Mouse (Mus musculus) liver, embryonic 14.5 days (tissue): ENCODE results near the gene Gm17018. TPM values are rescaled to one million over a fixed set of nuclear protein-coding genes. Genes with fewer than 3 reads are reported as not detected.

Source experiments
- ATAC-seq: fragments of 200-750 bp; cut with Nextera tagmentation; 2 replicates; pipeline ENCODE4 v1.8.0; 2017; ENCODE audit warnings: moderate number of reproducible peaks, mild to moderate bottlenecking, moderate library complexity; ENCODE audit not compliant: insufficient read depth
- DNase-seq, 3 experiments: peaks; one replicate each; pipeline ENCODE4 v3.0.0-alpha.2; 2012 to 2013; ENCODE audit warnings: low read depth in 3 of 3, low spot score in 3 of 3
- H3K27ac ChIP-seq: fragments of 300-500 bp; sonication (generic); 2 replicates; pipeline ENCODE4 v1.5.1; 2014; ENCODE audit warnings: moderate library complexity, mild to moderate bottlenecking, control low read depth, inconsistent platforms
- H3K27me3 ChIP-seq: fragments of 300-500 bp; sonication (generic); 2 replicates; pipeline ENCODE4 v1.6.1; 2014; ENCODE audit warnings: mild to moderate bottlenecking, low read length, moderate library complexity; ENCODE audit not compliant: control insufficient read depth, insufficient read depth
- H3K36me3 ChIP-seq: fragments of 300-500 bp; sonication (generic); replicated peaks from 2 replicates; pipeline ENCODE4 v1.6.1; 2014; ENCODE audit warnings: low read depth; ENCODE audit not compliant: control insufficient read depth, insufficient read depth
- H3K4me1 ChIP-seq, 2 experiments: fragments of 200-500 bp in 1 of 2; fragments of 300-500 bp in 1 of 2; sonication (generic) in 1 of 2; replicated peaks; 2 replicates each; pipeline ENCODE4 v1.6.1; 2012 to 2014; ENCODE audit warnings: antibody characterized with exemption in 1 of 2, inconsistent platforms in 1 of 2, low read length in 1 of 2; ENCODE audit not compliant: control insufficient read depth in 2 of 2, insufficient read depth in 2 of 2
- H3K4me2 ChIP-seq: fragments of 300-500 bp; sonication (generic); 2 replicates; pipeline ENCODE4 v1.6.1; 2014; ENCODE audit warnings: low read depth, mild to moderate bottlenecking, control low read depth, moderate library complexity
- H3K4me3 ChIP-seq, 2 experiments: fragments of 200-500 bp in 1 of 2; fragments of 300-500 bp in 1 of 2; sonication (generic) in 1 of 2; 2 replicates each; pipeline ENCODE4 v1.5.1; 2012 to 2014; ENCODE audit warnings: low read depth in 2 of 2, low read length in 2 of 2, mild to moderate bottlenecking in 2 of 2, control low read depth in 1 of 2, inconsistent platforms in 1 of 2, moderate library complexity in 1 of 2; ENCODE audit not compliant: insufficient read depth in 1 of 2
- H3K9ac ChIP-seq: fragments of 300-500 bp; sonication (generic); replicated peaks from 2 replicates; pipeline ENCODE4 v1.6.1; 2014; ENCODE audit warnings: mild to moderate bottlenecking, control low read depth, moderate library complexity
- H3K9me3 ChIP-seq: fragments of 300-500 bp; sonication (generic); 2 replicates; pipeline ENCODE4 v1.6.1; 2016; ENCODE audit warnings: low read length, mixed read lengths; ENCODE audit not compliant: control insufficient read depth
- CTCF ChIP-seq: IDR thresholded peaks from 2 replicates; pipeline ENCODE4 v1.5.1; 2016; ENCODE audit warnings: antibody characterized with exemption, low read depth, control low read depth
- EP300 ChIP-seq: IDR thresholded peaks from 2 replicates; pipeline ENCODE4 v1.6.1; 2016; ENCODE audit warnings: antibody characterized with exemption, low read depth
- WGBS: fragments of 180-500 bp; shearing (Covaris S2); extraction: QIAGEN DNeasy Blood & Tissue Kit; methylation state at CpG from one replicate; pipeline ENCODE4 v1.1.7; 2014; ENCODE audit not compliant: insufficient replicate concordance; 5-methylcytosine and 5-hydroxymethylcytosine counted together
- polyA plus RNA-seq, 2 experiments: library from polyadenylated mRNA; depleted of rRNA in 1 of 2; stranded (reverse) in 1 of 2; unstranded in 1 of 2; fragments of >200 nt; fragmentation: Nextera tagmentation in 1 of 2; extraction: Ambion mirVana in 1 of 2; gene quantifications; 2 replicates each; pipeline versions ENCODE4 v1.2.1 to v1.2.3; 2012 to 2014

Gene Gm17018
- polyA plus RNA-seq, 2 experiments, result 7.5 to 15.5 TPM

- Histone ChIP-seq H3K9me3 (no peaks in the 10 kb centered on the region), H3K36me3 (peaks cover 38% of the 10 kb centered on the region), H3K4me2 (no peak overlapping the region), H3K4me3 (no peak overlapping the region), H3K27ac (no peak overlapping the region), H3K27me3 (no peaks in the 10 kb centered on the region), H3K4me1 (peaks cover 0 to 19% of the 10 kb centered on the region in 2 experiments; a peak in 3 of 4 replicates), H3K9ac (no peak overlapping the region)
- no peak for DNase-seq
- 43% methylated on average over 7 of the region's 7 CpGs for whole genome bisulfite sequencing
- ATAC-seq, result peak; percentile 63; the same call in 1 of the 2 replicates
- TF ChIP-seq CTCF, result no peak
- no peak for TF ChIP-seq EP300
These were observed 33.0 kb upstream of the Gm17018 start for GRCm38 (mm10) chr19:45527382-45527781.

GRCm38 (mm10) chr19:45527931-45528534, 32.4 kb upstream of the Gm17018 start:
- TF ChIP-seq EP300 (no peak), CTCF (no peak)
- H3K4me1 ChIP-seq, result peaks cover 0 to 19% of the 10 kb centered on the region in 2 experiments; a peak in 3 of 4 replicates
- H3K4me2 ChIP-seq, result no peak overlapping the region
- H3K27me3 ChIP-seq, result no peaks in the 10 kb centered on the region
- H3K9me3 ChIP-seq, result no peaks in the 10 kb centered on the region
- 33% methylated on average over 10 of the region's 10 CpGs for WGBS
- no peak overlapping the region for H3K27ac ChIP-seq
- H3K4me3 ChIP-seq, result no peak overlapping the region
- ATAC-seq (no peak), DNase-seq (no peak)
- no peak overlapping the region for H3K9ac ChIP-seq
- H3K36me3 ChIP-seq, result peaks cover 31% of the 10 kb centered on the region

GRCm38 (mm10) chr19:45529294-45529693, 31.1 kb upstream of the Gm17018 start:
- no peak for DNase-seq
- Histone ChIP-seq H3K4me2 (no peak overlapping the region), H3K4me3 (no peak overlapping the region), H3K27me3 (no peaks in the 10 kb centered on the region), H3K9me3 (no peaks in the 10 kb centered on the region), H3K9ac (no peak overlapping the region), H3K4me1 (peaks cover 0 to 19% of the 10 kb centered on the region in 2 experiments; a peak in 3 of 4 replicates), H3K36me3 (peaks cover 28% of the 10 kb centered on the region), H3K27ac (no peak overlapping the region)
- WGBS, result 77% methylated on average over 5 of the region's 5 CpGs
- TF ChIP-seq CTCF (no peak), EP300 (no peak)
- ATAC-seq, result no peak

- Histone ChIP-seq H3K27ac (no peak overlapping the region), H3K36me3 (peaks cover 28% of the 10 kb centered on the region), H3K4me1 (peaks cover 0 to 19% of the 10 kb centered on the region in 2 experiments; a peak in 3 of 4 replicates), H3K4me3 (no peak overlapping the region), H3K9ac (no peak overlapping the region), H3K27me3 (no peaks in the 10 kb centered on the region), H3K9me3 (no peaks in the 10 kb centered on the region), H3K4me2 (no peak overlapping the region)
- WGBS, result 40% methylated on average over 15 of the region's 15 CpGs
- ATAC-seq (no peak), DNase-seq (no peak)
- TF ChIP-seq EP300 (no peak), CTCF (no peak)
These were observed 30.0 kb upstream of the Gm17018 start for GRCm38 (mm10) chr19:45530200-45530995.

GRCm38 (mm10) chr19:45531554-45531953, 28.9 kb upstream of the Gm17018 start:
- Histone ChIP-seq H3K4me2 (no peak overlapping the region), H3K4me1 (peaks cover 0 to 19% of the 10 kb centered on the region in 2 experiments; a peak in 3 of 4 replicates), H3K36me3 (peaks cover 28% of the 10 kb centered on the region), H3K4me3 (no peak overlapping the region), H3K9me3 (no peaks in the 10 kb centered on the region), H3K9ac (no peak overlapping the region), H3K27ac (no peak overlapping the region), H3K27me3 (no peaks in the 10 kb centered on the region)
- WGBS, result 88% methylated on average over 6 of the region's 6 CpGs
- ATAC-seq (no peak), DNase-seq (no peak)
- TF ChIP-seq CTCF (no peak), EP300 (no peak)
